ENCODE assay signal across 8 mouse cellular contexts in the genomic region with DNA sequence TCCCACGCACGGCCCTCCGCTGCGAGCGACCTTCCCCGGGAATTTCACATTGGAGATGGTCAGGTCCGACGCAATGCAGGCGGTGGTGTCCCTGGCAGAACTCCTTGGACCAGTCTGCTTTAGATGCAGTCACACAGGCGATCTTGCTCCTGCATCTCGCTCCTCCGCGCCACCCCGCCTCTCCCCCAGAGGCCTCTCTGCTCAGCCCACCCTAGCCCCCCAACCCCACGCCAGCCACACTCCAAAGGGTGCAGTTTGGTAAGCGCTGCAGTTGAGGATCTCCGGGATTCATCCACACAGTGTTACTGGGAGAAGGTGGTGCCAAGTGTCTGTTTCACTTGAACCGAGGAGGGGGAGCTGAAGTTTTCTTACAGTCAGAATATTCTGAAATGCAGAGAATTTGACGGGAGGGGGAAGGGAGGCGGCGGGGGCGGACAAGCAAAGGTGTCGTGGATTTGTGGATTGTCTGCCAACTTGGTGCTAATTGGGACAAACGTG. TPM values are rescaled to one million over a fixed set of nuclear protein-coding genes. Genes with fewer than 3 reads are reported as not detected.
DNase-seq lines count a peak whose midpoint lies in the region; ATAC-seq and TF ChIP-seq lines count a peak whose summit lies in the region.

No protein-coding gene starts in this region.

- 1% methylated on average over 24 of the region's 24 CpGs for WGBS in heart, postnatal 0 days

- TF ChIP-seq CTCF in heart, postnatal 0 days (IDR thresholded peaks at IDR 0.05; ENCODE audit: low read depth): no peak

- ATAC-seq in heart, postnatal 0 days (ENCODE audit: insufficient read depth, low read depth): no peak

- no peaks in the 10 kb centered on the region for H3K36me3 ChIP-seq in heart, postnatal 0 days (replicated peaks; ENCODE audit: control insufficient read depth, insufficient read depth, low read length)

- intact Hi-C loops in left cerebral cortex, postnatal 14 days (cut with DNase I): loop anchor here (2.0 kb wide), 2 partner anchors 56 to 80 kb away; no protein-coding TSS in a partner anchor
- intact Hi-C loops in gastrocnemius, postnatal 14 days (cut with DNase I; ENCODE audit: low total_unique reads): no loop called here

- H3K9ac ChIP-seq in heart, postnatal 0 days (replicated peaks; ENCODE audit: low read depth, low read length): no peak overlapping the region

- H3K4me2 ChIP-seq in heart, postnatal 0 days (ENCODE audit: low read depth, low read length): peak overlapping the region; percentile 69

- H3K27ac ChIP-seq in heart, postnatal 0 days (ENCODE audit: low read depth): no peak overlapping the region

- H3K27me3 ChIP-seq in heart, postnatal 0 days (ENCODE audit: control insufficient read depth, insufficient read depth, low read length): peaks cover 80% of the 10 kb centered on the region

- peak overlapping the region; percentile 42 for H3K4me3 ChIP-seq in heart, postnatal 0 days (ENCODE audit: low read depth, low read length)

- no peak for TF ChIP-seq EP300 in heart, postnatal 0 days (IDR thresholded peaks at IDR 0.05; ENCODE audit: low read depth)

- peaks cover 19% of the 10 kb centered on the region for H3K4me1 ChIP-seq in heart, postnatal 0 days (ENCODE audit: control insufficient read depth, insufficient read depth)

- no peak for DNase-seq in heart, postnatal 0 days (ENCODE audit: low spot score)
- no peak for DNase-seq in heart, adult 18-20 months
- DNase-seq in cerebellum, adult 9-11 months: peak; percentile 86
- peak; percentile 24 to 31 for DNase-seq in frontal cortex, postnatal 14 days (ENCODE audit: low spot score in 2 of 2)
- DNase-seq in left cerebral cortex, postnatal 14 days (ENCODE audit: low spot score in 2 of 2): peak; percentile 57 to 80
- DNase-seq in retina, embryonic 14.5 days (ENCODE audit: low spot score): peak; percentile 32
- DNase-seq in urinary bladder, postnatal 36 days (ENCODE audit: low spot score in 2 of 2): no peak
- DNase-seq in gastrocnemius, postnatal 14 days: no peak

- no peaks in the 10 kb centered on the region for H3K9me3 ChIP-seq in heart, postnatal 0 days (replicated peaks; ENCODE audit: control insufficient read depth, low read length)

RNA-seq across cellular contexts. Expression of a gene that starts 1.1 kb away (rescaled TPM):
- not detected in 2 replicates for total RNA-seq in heart, postnatal 0 days (2014; rRNA removed; ENCODE audit: low replicate concordance)
- polyA plus RNA-seq in heart, postnatal 0 days (2015; fragmentation: Nextera tagmentation; extraction: Ambion mirVana): 0.04 and 0.07 TPM in 2 replicates
- total RNA-seq in heart, adult 18-20 months (2021): 1 to 10 TPM; 2.3 to 2.5 TPM
- total RNA-seq in left cerebral cortex, postnatal 14 days (2021): 10 to 100 TPM; 66.9 to 73.4 TPM
- 1 to 10 TPM; 3.3 to 8.5 TPM for total RNA-seq in gastrocnemius, postnatal 14 days (2021)

Comparison
In these comparisons a context has a peak if more than half of its experiments do, and no peak if none do; other contexts are left out.
1. DNase-seq: peak in cerebellum, adult 9-11 months (single experiment), frontal cortex, postnatal 14 days (2 of 2), left cerebral cortex, postnatal 14 days (2 of 2) and retina, embryonic 14.5 days (single experiment); none in heart, postnatal 0 days (single experiment), heart, adult 18-20 months (0 of 2), urinary bladder, postnatal 36 days (0 of 2) and gastrocnemius, postnatal 14 days (single experiment).
2. RNA of a gene that starts 1.1 kb away (total RNA-seq): 66.9 to 73.4 TPM in left cerebral cortex, postnatal 14 days; 3.3 to 8.5 TPM in gastrocnemius, postnatal 14 days, 2.3 to 2.5 TPM in heart, adult 18-20 months and not detected in heart, postnatal 0 days; every median in the first group is over 4 times any median in the second.